Mouse (Mus musculus) thymus, adult 2 months (tissue): ENCODE data around the gene Pced1a. TPM values are rescaled to one million over a fixed set of nuclear protein-coding genes. Genes with fewer than 3 reads are reported as not detected.

Experiments
- DNase-seq: peaks from one replicate; pipeline ENCODE4 v3.0.0; 2021
- H3K27ac ChIP-seq: fragments of 200-500 bp; 2 replicates; pipeline ENCODE4 v1.5.1; 2012; ENCODE audit warnings: low read length, control low read depth; ENCODE audit not compliant: control insufficient read depth, insufficient read depth
- H3K27me3 ChIP-seq: fragments of 200-500 bp; 2 replicates; pipeline ENCODE4 v1.6.1; 2012; ENCODE audit warnings: mild to moderate bottlenecking, low read length, moderate library complexity, mixed read lengths; ENCODE audit not compliant: control insufficient read depth, insufficient read depth
- H3K36me3 ChIP-seq: fragments of 200-500 bp; 2 replicates; pipeline ENCODE4 v1.6.1; 2012; ENCODE audit warnings: mild to moderate bottlenecking, low read length, moderate library complexity; ENCODE audit not compliant: control insufficient read depth, insufficient read depth
- H3K4me1 ChIP-seq: fragments of 200-500 bp; replicated peaks from 2 replicates; pipeline ENCODE4 v1.6.1; 2012; ENCODE audit warnings: low read length; ENCODE audit not compliant: control insufficient read depth, insufficient read depth
- H3K4me3 ChIP-seq: fragments of 200-500 bp; 2 replicates; pipeline ENCODE4 v1.5.1; 2012; ENCODE audit warnings: mild to moderate bottlenecking, low read length, control low read depth, moderate library complexity; ENCODE audit not compliant: control insufficient read depth, insufficient read depth
- CTCF ChIP-seq: fragments of 200-500 bp; IDR thresholded peaks from 2 replicates; pipeline ENCODE4 v1.5.1; 2012; ENCODE audit warnings: mild to moderate bottlenecking, control low read depth, low read length, moderate library complexity, borderline replicate concordance; ENCODE audit not compliant: control insufficient read depth, poor library complexity, insufficient read depth; ENCODE audit errors: extremely low read depth
- POLR2A ChIP-seq: fragments of 200-500 bp; IDR thresholded peaks from 2 replicates; pipeline ENCODE4 v1.6.1; 2012; ENCODE audit warnings: mild to moderate bottlenecking, low read length, control low read depth, moderate library complexity; ENCODE audit not compliant: control insufficient read depth, poor library complexity, insufficient read depth; ENCODE audit errors: extremely low read depth
- WGBS: fragments of 180-500 bp; shearing (Covaris S2); methylation state at CpG from one replicate; pipeline ENCODE4 v1.1.7; 2018; 5-methylcytosine and 5-hydroxymethylcytosine counted together
- polyA plus RNA-seq: library from polyadenylated mRNA; depleted of rRNA; stranded (reverse); fragments of >200 nt; gene quantifications from 2 replicates; pipeline ENCODE4 v1.2.3, GENCODE M21; 2012; rRNA removed

Gene Pced1a
- 42.8 and 44.7 TPM in 2 replicates for polyA plus RNA-seq

DNA sequence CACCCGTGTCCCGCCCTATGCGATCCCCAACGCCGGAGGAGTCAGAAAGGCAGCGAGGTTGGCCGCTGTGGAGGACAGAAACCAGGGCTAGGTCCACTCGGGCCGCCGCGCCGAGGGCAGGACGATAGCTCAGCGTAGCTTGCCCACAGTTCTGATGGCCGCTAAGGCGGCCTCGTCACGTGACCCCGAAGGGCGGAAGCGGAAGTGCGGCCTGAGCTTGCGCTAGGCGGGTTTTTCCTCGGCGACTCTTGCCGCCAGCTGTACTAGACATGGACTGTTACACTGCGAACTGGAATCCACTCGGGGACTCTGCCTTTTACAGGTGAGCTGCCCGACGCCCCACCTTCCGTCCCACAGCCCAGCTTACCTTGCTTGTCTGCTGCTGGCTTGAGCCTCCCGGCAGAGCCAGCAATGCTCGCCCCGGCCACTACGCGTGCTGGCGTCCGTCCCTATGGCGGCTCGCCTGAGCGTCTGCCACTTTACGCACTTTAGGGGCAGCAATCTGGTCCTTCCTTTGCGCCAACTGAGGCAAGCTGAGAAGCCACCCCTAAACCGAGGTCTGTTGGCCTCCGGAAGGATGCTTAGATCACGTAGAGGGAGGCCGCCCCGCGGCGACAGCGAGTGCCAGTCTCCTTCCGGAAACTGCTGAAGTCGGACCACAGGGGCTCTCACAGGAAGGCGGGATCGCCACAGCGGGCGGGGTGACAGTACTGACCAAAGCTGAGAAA is at the start of gene Pced1a, which contains the start of gene Vps16:
Gene Pced1a, minus strand, starts transcription at position 576 of the 728 bp plus-strand sequence.
Gene Vps16, plus strand, starts transcription at position 214 of the 728 bp plus-strand sequence.
- no peaks in the 10 kb centered on the region for H3K36me3 ChIP-seq
- under 1% methylated on average over 58 of the region's 58 CpGs for WGBS
- peak within 1 kb of the TSS; percentile 83 for H3K4me3 ChIP-seq
- H3K27me3 ChIP-seq: no peaks in the 10 kb centered on the region
- peak; percentile 91 for DNase-seq
- peaks cover 7% of the 10 kb centered on the region for H3K4me1 ChIP-seq
- TF ChIP-seq CTCF (peak; percentile 82), POLR2A (peak; percentile 39)
- peak within 1 kb of the TSS; percentile 71 for H3K27ac ChIP-seq

GRCm38 (mm10) chr2:130472908-130473510 is 48.5 kb upstream of the Pced1a start:
- TF ChIP-seq POLR2A (no peak), CTCF (no peak)
- 10% methylated on average over 8 of the region's 8 CpGs for WGBS
- H3K27me3 ChIP-seq: no peaks in the 10 kb centered on the region
- no peak for DNase-seq
- no peaks in the 10 kb centered on the region for H3K36me3 ChIP-seq
- H3K27ac ChIP-seq: no peak overlapping the region
- H3K4me3 ChIP-seq: no peak overlapping the region
- peaks cover 8% of the 10 kb centered on the region for H3K4me1 ChIP-seq

GRCm38 (mm10) chr2:130469935-130470334 is 45.4 kb upstream of the Pced1a start:
- H3K4me3 ChIP-seq: no peak overlapping the region
- WGBS: 94% methylated on average over 2 of the region's 2 CpGs
- H3K4me1 ChIP-seq: peaks cover 8% of the 10 kb centered on the region
- DNase-seq: no peak
- H3K27ac ChIP-seq: no peak overlapping the region
- H3K36me3 ChIP-seq: no peaks in the 10 kb centered on the region
- TF ChIP-seq POLR2A: no peak
- no peaks in the 10 kb centered on the region for H3K27me3 ChIP-seq

GRCm38 (mm10) chr2:130469366-130469765 is 44.9 kb upstream of the Pced1a start:
- DNase-seq: no peak
- Histone ChIP-seq H3K36me3 (no peaks in the 10 kb centered on the region), H3K27me3 (no peaks in the 10 kb centered on the region), H3K4me1 (peaks cover 8% of the 10 kb centered on the region), H3K4me3 (no peak overlapping the region), H3K27ac (no peak overlapping the region)
- TF ChIP-seq CTCF: no peak
- no peak for TF ChIP-seq POLR2A
- WGBS: 89% methylated on average over 4 of the region's 4 CpGs

- no peak overlapping the region for H3K27ac ChIP-seq
- H3K4me3 ChIP-seq: no peak overlapping the region
- no peaks in the 10 kb centered on the region for H3K36me3 ChIP-seq
- TF ChIP-seq CTCF (no peak), POLR2A (no peak)
- no peaks in the 10 kb centered on the region for H3K27me3 ChIP-seq
- DNase-seq: no peak
- peaks cover under 1% of the 10 kb centered on the region; the same call in 1 of the 2 replicates for H3K4me1 ChIP-seq
- 89% methylated on average over 1 of the region's 1 CpGs for WGBS
Observed at GRCm38 (mm10) chr2:130466438-130466837, 41.9 kb upstream of the Pced1a start.

GRCm38 (mm10) chr2:130461287-130462071 is 37.0 kb upstream of the Pced1a start:
- no peaks in the 10 kb centered on the region for H3K36me3 ChIP-seq
- no peak for DNase-seq
- no peaks in the 10 kb centered on the region for H3K4me1 ChIP-seq
- TF ChIP-seq POLR2A (no peak), CTCF (no peak)
- no peak overlapping the region for H3K27ac ChIP-seq
- H3K27me3 ChIP-seq: no peaks in the 10 kb centered on the region
- WGBS: 62% methylated on average over 15 of the region's 15 CpGs
- H3K4me3 ChIP-seq: no peak overlapping the region
